Mouse (Mus musculus) midbrain, embryonic 14.5 days (tissue): ENCODE measurements at regions not wholly inside any gene's neighbourhood (a gene's known extent, or its start where the extent isn't known, plus 50 kb on each side); places are given as distances from the start of the nearest gene placed in this dataset.

Experiments
- ATAC-seq: fragments of 200-750 bp; cut with Nextera tagmentation; 2 replicates; pipeline ENCODE4 v1.8.0; 2017; ENCODE audit warnings: moderate number of reproducible peaks, moderate library complexity; ENCODE audit not compliant: low FRiP score, low TSS enrichment
- DNase-seq: peaks from one replicate; pipeline ENCODE4 v3.0.0-alpha.2; 2015
- H3K27ac ChIP-seq: fragments of 300-500 bp; sonication (generic); replicated peaks from 2 replicates; pipeline ENCODE4 v1.5.1; 2014; ENCODE audit warnings: mild to moderate bottlenecking, low read depth, low read length, moderate library complexity
- H3K27me3 ChIP-seq: fragments of 300-500 bp; sonication (generic); 2 replicates; pipeline ENCODE4 v1.6.1; 2014; ENCODE audit warnings: low read length, control low read depth, mixed read lengths; ENCODE audit not compliant: control insufficient read depth, insufficient read depth
- H3K36me3 ChIP-seq: fragments of 300-500 bp; sonication (generic); 2 replicates; pipeline ENCODE4 v1.6.1; 2014; ENCODE audit warnings: low read length, control low read depth; ENCODE audit not compliant: control insufficient read depth, insufficient read depth
- H3K4me1 ChIP-seq: fragments of 300-500 bp; sonication (generic); 2 replicates; pipeline ENCODE4 v1.6.1; 2014; ENCODE audit warnings: mild to moderate bottlenecking, antibody characterized with exemption, low read length, control low read depth; ENCODE audit not compliant: control insufficient read depth, insufficient read depth
- H3K4me2 ChIP-seq: fragments of 300-500 bp; sonication (generic); 2 replicates; pipeline ENCODE4 v1.6.1; 2014; ENCODE audit warnings: mild to moderate bottlenecking, low read length, moderate library complexity
- H3K4me3 ChIP-seq: fragments of 300-500 bp; sonication (generic); replicated peaks from 2 replicates; pipeline ENCODE4 v1.5.1; 2014; ENCODE audit warnings: low read depth, low read length
- H3K9ac ChIP-seq: fragments of 300-500 bp; sonication (generic); replicated peaks from 2 replicates; pipeline ENCODE4 v1.6.1; 2014; ENCODE audit warnings: mild to moderate bottlenecking, low read length, moderate library complexity
- H3K9me3 ChIP-seq: fragments of 300-500 bp; sonication (generic); 2 replicates; pipeline ENCODE4 v1.6.1; 2016; ENCODE audit warnings: low read length, control low read depth, mixed read lengths; ENCODE audit not compliant: control insufficient read depth
- WGBS: fragments of 180-500 bp; shearing (Covaris S2); extraction: QIAGEN DNeasy Blood & Tissue Kit; methylation state at CpG from one replicate; pipeline ENCODE4 v1.1.7; 2014; 5-methylcytosine and 5-hydroxymethylcytosine counted together

- no peaks in the 10 kb centered on the region for H3K36me3 ChIP-seq
- 68% methylated on average over 2 of the region's 2 CpGs for WGBS
- no peaks in the 10 kb centered on the region for H3K27me3 ChIP-seq
- no peak overlapping the region for H3K9ac ChIP-seq
- H3K4me1 ChIP-seq: no peaks in the 10 kb centered on the region
- H3K4me3 ChIP-seq: no peak overlapping the region
- ATAC-seq (no peak), DNase-seq (no peak)
- no peak overlapping the region for H3K4me2 ChIP-seq
- 0 out of 2 replicates have a peak, but pooled peaks cover 2% of the 10 kb centered on the region for H3K9me3 ChIP-seq
- no peak overlapping the region for H3K27ac ChIP-seq
Measured at GRCm38 (mm10) chr9:117967080-117967479, 73.2 kb upstream of the Azi2 start.

GRCm38 (mm10) chr9:117966326-117966989, 73.8 kb upstream of the Azi2 start:
- Histone ChIP-seq H3K4me1 (no peaks in the 10 kb centered on the region), H3K4me3 (no peak overlapping the region), H3K27ac (no peak overlapping the region), H3K36me3 (no peaks in the 10 kb centered on the region), H3K27me3 (no peaks in the 10 kb centered on the region), H3K9me3 (no peaks in the 10 kb centered on the region), H3K9ac (no peak overlapping the region), H3K4me2 (no peak overlapping the region)
- DNase-seq: peak; percentile 83
- WGBS: 62% methylated on average over 10 of the region's 10 CpGs
- ATAC-seq: peak; percentile 50; the same call in 1 of the 2 replicates

GRCm38 (mm10) chr9:117962088-117963030, 77.9 kb upstream of the Azi2 start:
- Histone ChIP-seq H3K4me2 (no peak overlapping the region), H3K4me1 (no peaks in the 10 kb centered on the region), H3K4me3 (no peak overlapping the region), H3K9me3 (no peaks in the 10 kb centered on the region), H3K36me3 (no peaks in the 10 kb centered on the region), H3K9ac (no peak overlapping the region), H3K27me3 (no peaks in the 10 kb centered on the region), H3K27ac (no peak overlapping the region)
- ATAC-seq: no peak
- no peak for DNase-seq
- WGBS: 74% methylated on average over 9 of the region's 9 CpGs

GRCm38 (mm10) chr9:117959845-117960244, 80.5 kb upstream of the Azi2 start:
- DNase-seq (no peak), ATAC-seq (no peak)
- H3K9ac ChIP-seq: no peak overlapping the region
- H3K4me3 ChIP-seq: no peak overlapping the region
- H3K36me3 ChIP-seq: no peaks in the 10 kb centered on the region
- no peak overlapping the region for H3K4me2 ChIP-seq
- 92% methylated on average over 2 of the region's 2 CpGs for WGBS
- no peak overlapping the region for H3K27ac ChIP-seq
- no peaks in the 10 kb centered on the region for H3K9me3 ChIP-seq
- H3K27me3 ChIP-seq: no peaks in the 10 kb centered on the region
- H3K4me1 ChIP-seq: 0 out of 2 replicates have a peak, but pooled peaks cover 3% of the 10 kb centered on the region

GRCm38 (mm10) chr9:117957195-117957594, 83.1 kb upstream of the Azi2 start:
- Histone ChIP-seq H3K27me3 (no peaks in the 10 kb centered on the region), H3K4me3 (no peak overlapping the region), H3K36me3 (no peaks in the 10 kb centered on the region), H3K4me2 (no peak overlapping the region), H3K9me3 (no peaks in the 10 kb centered on the region), H3K9ac (no peak overlapping the region), H3K27ac (no peak overlapping the region), H3K4me1 (0 out of 2 replicates have a peak, but pooled peaks cover 3% of the 10 kb centered on the region)
- no peak for DNase-seq
- no peak for ATAC-seq
- WGBS: 63% methylated on average over 2 of the region's 2 CpGs

- H3K4me3 ChIP-seq: no peak overlapping the region
- H3K27ac ChIP-seq: no peak overlapping the region
- peak; percentile 32 for DNase-seq
- no peaks in the 10 kb centered on the region for H3K27me3 ChIP-seq
- H3K36me3 ChIP-seq: no peaks in the 10 kb centered on the region
- H3K4me2 ChIP-seq: no peak overlapping the region
- no peak overlapping the region for H3K9ac ChIP-seq
- H3K9me3 ChIP-seq: no peaks in the 10 kb centered on the region
- ATAC-seq: no peak
- H3K4me1 ChIP-seq: 0 out of 2 replicates have a peak, but pooled peaks cover 3% of the 10 kb centered on the region
- WGBS: 24% methylated on average over 2 of the region's 2 CpGs
Measured at GRCm38 (mm10) chr9:117956691-117957090, 83.6 kb upstream of the Azi2 start.

GRCm38 (mm10) chr9:117927466-117927847, 112.8 kb upstream of the Azi2 start:
- Histone ChIP-seq H3K9ac (no peak overlapping the region), H3K9me3 (no peaks in the 10 kb centered on the region), H3K27me3 (no peaks in the 10 kb centered on the region), H3K4me1 (no peaks in the 10 kb centered on the region), H3K36me3 (no peaks in the 10 kb centered on the region), H3K4me2 (no peak overlapping the region), H3K4me3 (no peak overlapping the region), H3K27ac (no peak overlapping the region)
- DNase-seq: no peak
- 83% methylated on average over 7 of the region's 7 CpGs for WGBS
- ATAC-seq: no peak

- H3K4me3 ChIP-seq: no peak overlapping the region
- no peaks in the 10 kb centered on the region for H3K4me1 ChIP-seq
- no peak for DNase-seq
- no peaks in the 10 kb centered on the region for H3K27me3 ChIP-seq
- H3K36me3 ChIP-seq: no peaks in the 10 kb centered on the region
- H3K9ac ChIP-seq: no peak overlapping the region
- H3K4me2 ChIP-seq: no peak overlapping the region
- ATAC-seq: no peak
- no peaks in the 10 kb centered on the region for H3K9me3 ChIP-seq
- H3K27ac ChIP-seq: no peak overlapping the region
- 87% methylated on average over 5 of the region's 5 CpGs for WGBS
Measured at GRCm38 (mm10) chr9:117926700-117927465, 113.4 kb upstream of the Azi2 start.
